Mouse (Mus musculus) ES-Bruce4 (cell line): Measurements from ENCODE around the gene Lrrc66.

ENCODE experiments used
- CTCF ChIP-seq: IDR thresholded peaks from one replicate; pipeline ENCODE4 v1.8.1; 2011; ENCODE audit warnings: low read depth, low read length
- POLR2A ChIP-seq: IDR thresholded peaks from one replicate; pipeline ENCODE4 v1.8.1; 2011; ENCODE audit warnings: low read length; ENCODE audit not compliant: insufficient read depth

- TF ChIP-seq POLR2A (no peak), CTCF (no peak)
Observed at GRCm38 (mm10) chr5:73651855-73652201, 19.5 kb upstream of the Lrrc66 start.
